Mouse (Mus musculus): ENCODE data around the gene Klrg1.

DNA sequence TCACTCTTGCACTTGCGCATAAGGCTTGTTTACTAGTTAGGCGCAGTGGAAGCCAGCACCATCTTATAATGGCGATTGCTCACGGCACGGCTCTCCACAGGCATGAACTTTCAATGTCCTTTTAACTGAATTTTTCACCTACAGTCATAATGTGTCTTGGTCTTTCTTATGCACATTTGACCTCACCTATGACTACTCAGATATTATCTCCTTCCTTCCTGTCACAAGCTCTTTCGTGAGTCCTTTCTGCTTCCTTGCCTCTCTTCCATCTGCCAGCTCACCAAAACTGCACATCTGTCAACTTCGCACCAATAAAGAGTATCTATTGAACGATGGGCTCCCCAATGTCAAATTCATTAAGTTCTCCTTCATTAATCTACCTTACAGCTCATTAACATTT lies 20.1 kb downstream of the Klrg1 start:
- no peak for TF ChIP-seq EP300 (IDR thresholded peaks at IDR 0.05)
- TF ChIP-seq CTCF (IDR thresholded peaks at IDR 0.05): no peak

Measured in lung, postnatal 0 days (tissue).